Mouse (Mus musculus) embryonic facial prominence, embryonic 12.5 days (tissue): ENCODE data around the gene Cdhr5. TPM values are rescaled to one million over a fixed set of nuclear protein-coding genes. Genes with fewer than 3 reads are reported as not detected.
A peak's percentile ranks its signal among the peaks of the same experiment; 100 is the strongest.
"Not testable (repeated sequence)": the region's sequence is repeated elsewhere in the genome, so short reads cannot be mapped to it uniquely, and the experiment has no call there.

Experiments used
- ATAC-seq: fragments of 200-750 bp; cut with Nextera tagmentation; 2 replicates; pipeline ENCODE4 v1.8.0; 2017; ENCODE audit not compliant: insufficient number of reproducible peaks, insufficient read depth, low FRiP score, low TSS enrichment
- H3K27ac ChIP-seq: fragments of 300-500 bp; sonication (generic); 2 replicates; pipeline ENCODE4 v1.5.1; 2016; ENCODE audit warnings: mild to moderate bottlenecking
- H3K27me3 ChIP-seq: fragments of 300-500 bp; sonication (generic); 2 replicates; pipeline ENCODE4 v1.6.1; 2016; ENCODE audit warnings: mild to moderate bottlenecking, moderate library complexity
- H3K36me3 ChIP-seq: fragments of 300-500 bp; sonication (generic); 2 replicates; pipeline ENCODE4 v1.6.1; 2016; ENCODE audit warnings: mild to moderate bottlenecking
- H3K4me1 ChIP-seq: fragments of 300-500 bp; sonication (generic); 2 replicates; pipeline ENCODE4 v1.6.1; 2016
- H3K4me2 ChIP-seq: fragments of 300-500 bp; sonication (generic); replicated peaks from 2 replicates; pipeline ENCODE4 v1.6.1; 2016; ENCODE audit warnings: mild to moderate bottlenecking, moderate library complexity
- H3K4me3 ChIP-seq: fragments of 300-500 bp; sonication (generic); 2 replicates; pipeline ENCODE4 v1.5.1; 2016; ENCODE audit warnings: mild to moderate bottlenecking
- H3K9ac ChIP-seq: fragments of 300-500 bp; sonication (generic); 2 replicates; pipeline ENCODE4 v1.6.1; 2016; ENCODE audit warnings: mild to moderate bottlenecking, moderate library complexity
- H3K9me3 ChIP-seq: fragments of 300-500 bp; sonication (generic); 2 replicates; pipeline ENCODE4 v1.6.1; 2016; ENCODE audit warnings: mild to moderate bottlenecking, moderate library complexity
- WGBS: fragments of 180-500 bp; shearing (Covaris S2); methylation state at CpG from one replicate; pipeline ENCODE4 v1.1.7; 2016; 5-methylcytosine and 5-hydroxymethylcytosine counted together
- polyA plus RNA-seq: library from polyadenylated mRNA; unstranded; fragments of >200 nt; fragmentation: Nextera tagmentation; extraction: Ambion mirVana; gene quantifications from 2 replicates; pipeline ENCODE4 v1.2.1, GENCODE M21; 2016

Cdhr5 gene
- polyA plus RNA-seq, 1 experiment from 2014 or later = not detected

DNA sequence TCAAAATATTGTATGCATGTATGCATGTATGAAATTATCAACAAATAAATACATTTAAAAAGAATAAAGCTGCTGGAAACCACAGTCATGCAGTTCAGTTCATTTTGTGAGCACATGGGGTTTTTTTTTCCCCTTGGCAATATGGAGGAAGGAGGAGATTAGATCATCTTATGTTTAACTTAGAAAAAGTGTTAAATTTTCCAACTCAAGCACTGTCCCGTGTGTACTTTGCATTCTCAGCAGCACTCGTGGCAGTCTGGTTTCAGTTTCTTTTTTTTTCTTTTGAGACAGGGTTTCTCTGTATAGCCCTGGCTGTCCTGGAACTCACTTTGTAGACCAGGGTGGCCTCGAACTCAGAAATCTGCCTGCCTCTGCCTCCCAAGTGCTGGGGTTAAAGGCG is 26.1 kb downstream of the Cdhr5 start:
- not testable (repeated sequence) for H3K4me1 ChIP-seq
- H3K36me3 ChIP-seq = peaks cover 88% of the 10 kb centered on the region
- WGBS = 91% methylated on average over 4 of the region's 4 CpGs

DNA sequence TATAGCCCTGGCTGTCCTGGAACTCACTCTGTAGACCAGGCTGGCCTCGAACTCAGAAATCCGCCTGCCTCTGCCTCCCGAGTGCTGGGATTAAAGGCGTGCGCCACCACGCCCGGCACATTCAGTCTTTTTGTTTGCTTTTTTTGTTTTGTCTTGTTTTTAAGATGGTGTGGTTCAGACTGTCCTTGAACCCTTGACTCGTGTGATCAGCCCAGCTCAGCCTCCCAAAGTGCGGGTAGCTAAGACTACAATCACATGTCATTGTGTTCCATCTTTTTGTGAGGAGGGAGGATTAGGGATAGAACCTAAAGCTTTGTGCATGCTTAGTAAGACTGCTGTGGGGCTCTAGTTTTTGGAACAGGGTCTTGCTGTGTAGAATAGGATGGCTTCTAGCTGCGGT is 45.0 kb downstream of the Cdhr5 start:
- ATAC-seq = no peak
- peaks cover 12% of the 10 kb centered on the region for H3K4me1 ChIP-seq
- no peaks in the 10 kb centered on the region for H3K27me3 ChIP-seq
- no peaks in the 10 kb centered on the region for H3K9me3 ChIP-seq
- H3K4me2 ChIP-seq = no peak overlapping the region
- H3K27ac ChIP-seq = no peak overlapping the region
- WGBS = 92% methylated on average over 10 of the region's 10 CpGs
- no peak overlapping the region for H3K4me3 ChIP-seq
- H3K36me3 ChIP-seq = peaks cover 53% of the 10 kb centered on the region
- no peak overlapping the region for H3K9ac ChIP-seq

More for the DNA sequence above, 26.1 kb downstream of the Cdhr5 start:
- not testable (repeated sequence) for ATAC-seq, H3K4me2 ChIP-seq, H3K27me3 ChIP-seq, H3K4me3 ChIP-seq, H3K9me3 ChIP-seq, H3K9ac ChIP-seq, H3K27ac ChIP-seq

DNA sequence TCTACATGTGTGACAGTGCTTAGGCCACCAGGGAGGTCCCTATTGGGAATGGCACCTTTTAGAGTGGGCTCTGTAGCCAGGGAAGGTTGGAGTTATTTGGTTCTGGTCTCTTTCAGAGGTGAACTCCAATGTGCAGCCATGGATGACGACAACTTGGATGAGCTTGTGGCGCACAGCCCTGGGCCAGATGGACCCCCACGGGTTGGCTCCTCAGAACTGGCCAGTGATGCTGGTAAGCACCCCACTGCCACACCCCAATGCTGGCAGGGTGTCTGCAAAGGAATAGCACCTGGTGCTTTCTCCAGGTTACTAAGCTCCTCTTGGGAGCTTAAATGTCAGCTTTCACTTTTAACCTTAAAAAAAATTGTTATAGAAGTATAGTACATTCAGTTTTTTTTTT is 45.5 kb downstream of the Cdhr5 start:
- 91% methylated on average over 3 of the region's 3 CpGs for WGBS

DNA sequence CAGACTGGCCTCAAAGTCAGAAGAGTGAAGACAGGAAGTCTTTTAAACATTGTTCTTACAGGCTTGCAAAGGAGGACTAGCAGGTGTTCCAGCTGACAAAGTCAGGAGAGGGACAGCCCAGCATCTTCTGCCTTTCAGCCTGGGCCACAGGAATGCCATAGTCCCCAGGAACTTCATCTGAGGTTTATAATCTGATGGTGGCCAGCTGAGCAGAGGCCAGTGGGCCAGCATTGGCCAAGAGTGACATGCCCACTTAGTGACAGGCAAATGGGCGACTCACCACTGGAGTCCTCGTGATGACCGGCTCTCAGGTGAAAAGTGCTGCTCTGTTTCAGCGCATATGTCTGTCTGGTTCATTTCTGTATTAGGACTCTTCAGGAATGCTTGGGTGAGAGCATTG is 46.0 kb downstream of the Cdhr5 start:
- Histone ChIP-seq H3K9me3 (no peaks in the 10 kb centered on the region), H3K27me3 (no peaks in the 10 kb centered on the region), H3K9ac (no peak overlapping the region), H3K4me2 (0 out of 2 replicates have a peak overlapping the region, but pooled peaks have one; percentile 96), H3K27ac (no peak overlapping the region), H3K36me3 (peaks cover 48% of the 10 kb centered on the region), H3K4me1 (peaks cover 12% of the 10 kb centered on the region), H3K4me3 (no peak overlapping the region)
- ATAC-seq = no peak
- 90% methylated on average over 4 of the region's 4 CpGs for WGBS

More for the DNA sequence above, 45.5 kb downstream of the Cdhr5 start:
- Histone ChIP-seq H3K4me1 (peaks cover 12% of the 10 kb centered on the region), H3K27ac (no peak overlapping the region), H3K9me3 (no peaks in the 10 kb centered on the region), H3K27me3 (no peaks in the 10 kb centered on the region), H3K4me3 (no peak overlapping the region), H3K36me3 (peaks cover 52% of the 10 kb centered on the region), H3K9ac (no peak overlapping the region), H3K4me2 (no peak overlapping the region)
- ATAC-seq = no peak

DNA sequence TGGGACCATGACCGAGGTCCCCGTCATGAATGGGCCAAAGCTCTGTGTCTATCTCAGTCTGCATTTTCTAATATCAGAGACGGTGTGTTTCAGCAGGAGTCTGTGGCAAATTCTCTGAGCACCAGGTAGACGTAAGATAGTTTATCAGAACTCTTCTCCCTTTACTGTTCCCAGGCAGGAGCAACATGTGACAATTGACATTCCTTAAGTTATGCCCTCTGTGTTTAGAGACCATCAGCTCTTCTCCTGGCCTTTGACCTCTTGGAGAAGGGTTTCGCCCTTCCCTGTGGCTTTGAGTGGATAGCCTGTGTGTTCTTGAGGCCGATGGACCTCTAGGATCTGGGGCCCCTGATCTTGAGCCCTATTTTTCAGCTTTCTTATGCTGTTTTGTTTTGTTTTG is 46.9 kb downstream of the Cdhr5 start:
- Histone ChIP-seq H3K27me3 (no peaks in the 10 kb centered on the region), H3K9ac (peak overlapping the region; percentile 99), H3K9me3 (no peaks in the 10 kb centered on the region), H3K4me1 (peaks cover 12% of the 10 kb centered on the region), H3K36me3 (peaks cover 40% of the 10 kb centered on the region), H3K4me2 (peak overlapping the region; percentile 96), H3K27ac (no peak overlapping the region), H3K4me3 (peak overlapping the region; percentile 99)
- WGBS = 62% methylated on average over 6 of the region's 6 CpGs
- ATAC-seq = no peak

DNA sequence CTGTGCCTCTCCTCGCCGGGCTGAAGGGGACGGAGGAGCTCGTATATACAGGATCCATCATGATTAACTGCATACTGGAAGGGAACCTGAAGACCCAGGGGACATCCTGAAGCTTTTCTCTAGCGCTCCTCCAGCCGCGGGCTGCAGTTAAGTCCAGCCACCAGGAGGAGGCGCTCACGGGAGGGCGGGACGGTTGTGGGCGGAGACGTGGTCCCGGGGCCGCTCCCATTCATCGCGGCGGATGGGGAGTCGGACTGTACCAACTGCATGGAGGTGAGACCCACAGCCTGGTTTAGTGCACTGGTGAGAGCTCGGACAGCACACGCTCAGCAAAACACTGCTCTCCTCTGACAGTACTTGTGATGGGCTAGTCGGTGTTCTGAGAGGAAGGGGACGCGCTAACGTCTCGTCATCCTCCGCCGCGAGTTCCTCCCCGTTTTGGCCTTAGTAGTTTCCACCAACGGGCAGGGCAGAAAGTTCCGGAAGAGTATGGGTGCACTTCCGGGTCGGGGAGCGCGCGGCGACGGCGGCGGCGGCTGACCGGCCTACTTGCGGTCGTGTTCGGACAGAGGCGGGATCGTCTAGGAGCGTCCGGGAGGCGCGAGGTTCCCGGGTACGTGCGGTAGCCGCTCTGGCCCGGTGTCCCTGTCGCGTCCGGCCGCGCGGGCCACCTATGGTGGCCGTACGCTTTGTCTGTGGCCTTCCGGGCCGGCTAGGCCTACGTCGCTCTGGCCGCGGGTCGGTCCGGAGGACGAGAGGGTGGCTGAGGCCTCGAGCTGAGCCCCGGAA is 48.1 kb downstream of the Cdhr5 start, which contains the start of gene Phrf1:
Gene Phrf1 (plus strand): TSS at position 506 of the 789 bp plus-strand sequence.
- Histone ChIP-seq H3K36me3 (peaks cover 28% of the 10 kb centered on the region), H3K27ac (peak within 1 kb of the TSS; percentile 88), H3K4me1 (peaks cover 12% of the 10 kb centered on the region), H3K4me3 (peak within 1 kb of the TSS; percentile 99), H3K9me3 (no peaks in the 10 kb centered on the region), H3K27me3 (no peaks in the 10 kb centered on the region), H3K4me2 (peak within 1 kb of the TSS; percentile 96), H3K9ac (peak within 1 kb of the TSS; percentile 99)
- peak; percentile 85 for ATAC-seq
- WGBS = under 1% methylated on average over 76 of the region's 76 CpGs

DNA sequence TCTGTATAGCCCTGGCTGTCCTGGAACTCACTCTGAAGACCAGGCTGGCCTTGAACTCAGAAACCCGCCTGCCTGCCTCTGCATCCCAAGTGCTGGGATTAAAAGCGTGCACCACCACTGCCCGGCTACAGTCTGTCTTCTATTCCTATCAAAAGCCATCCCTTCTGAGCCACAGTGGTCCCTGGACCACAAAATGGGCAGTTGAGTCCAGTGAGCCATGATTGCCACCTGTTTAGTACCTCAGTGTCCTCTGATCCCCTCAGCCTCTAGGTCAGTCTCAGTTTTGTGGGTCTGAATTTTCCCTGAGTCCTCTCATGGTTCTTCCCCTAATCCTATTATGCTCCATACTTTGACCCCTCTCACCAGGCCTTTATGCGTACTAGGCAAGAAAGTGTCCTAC is 48.8 kb downstream of the Cdhr5 start:
- no peak overlapping the region for H3K27ac ChIP-seq
- H3K4me2 ChIP-seq = peak overlapping the region; percentile 96
- no peaks in the 10 kb centered on the region for H3K9me3 ChIP-seq
- WGBS = 75% methylated on average over 4 of the region's 4 CpGs
- peak overlapping the region; percentile 99; the same call in 1 of the 2 replicates for H3K4me3 ChIP-seq
- H3K4me1 ChIP-seq = peaks cover 13% of the 10 kb centered on the region
- peaks cover 21% of the 10 kb centered on the region for H3K36me3 ChIP-seq
- ATAC-seq = no peak
- H3K27me3 ChIP-seq = no peaks in the 10 kb centered on the region
- H3K9ac ChIP-seq = 0 out of 2 replicates have a peak overlapping the region, but pooled peaks have one; percentile 99

DNA sequence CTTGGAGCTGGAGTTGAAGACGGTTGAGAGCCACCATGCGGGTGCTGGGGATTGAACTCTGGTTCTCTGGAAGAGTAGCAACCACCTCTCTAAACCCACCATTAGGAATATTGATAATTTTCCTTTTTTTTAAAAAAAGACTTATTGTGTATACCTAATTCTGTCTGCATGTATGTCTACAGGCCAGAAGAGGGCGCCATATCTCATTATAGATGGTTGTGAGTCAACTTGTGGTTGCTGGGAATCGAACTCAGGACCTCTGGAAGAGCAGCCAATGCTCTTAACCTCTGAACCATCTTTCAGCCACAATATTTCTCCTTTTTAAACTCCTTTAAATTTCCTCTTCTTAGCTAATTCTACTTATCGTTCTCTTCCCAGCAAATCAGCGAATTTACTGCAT is 50.1 kb downstream of the Cdhr5 start:
- no peak overlapping the region for H3K9ac ChIP-seq
- H3K9me3 ChIP-seq = no peaks in the 10 kb centered on the region
- H3K4me1 ChIP-seq = peaks cover 21% of the 10 kb centered on the region
- H3K4me3 ChIP-seq = no peak overlapping the region
- no peaks in the 10 kb centered on the region for H3K27me3 ChIP-seq
- H3K4me2 ChIP-seq = no peak overlapping the region
- WGBS = 79% methylated on average over 6 of the region's 6 CpGs
- no peak for ATAC-seq
- H3K36me3 ChIP-seq = peaks cover 9% of the 10 kb centered on the region
- H3K27ac ChIP-seq = no peak overlapping the region

DNA sequence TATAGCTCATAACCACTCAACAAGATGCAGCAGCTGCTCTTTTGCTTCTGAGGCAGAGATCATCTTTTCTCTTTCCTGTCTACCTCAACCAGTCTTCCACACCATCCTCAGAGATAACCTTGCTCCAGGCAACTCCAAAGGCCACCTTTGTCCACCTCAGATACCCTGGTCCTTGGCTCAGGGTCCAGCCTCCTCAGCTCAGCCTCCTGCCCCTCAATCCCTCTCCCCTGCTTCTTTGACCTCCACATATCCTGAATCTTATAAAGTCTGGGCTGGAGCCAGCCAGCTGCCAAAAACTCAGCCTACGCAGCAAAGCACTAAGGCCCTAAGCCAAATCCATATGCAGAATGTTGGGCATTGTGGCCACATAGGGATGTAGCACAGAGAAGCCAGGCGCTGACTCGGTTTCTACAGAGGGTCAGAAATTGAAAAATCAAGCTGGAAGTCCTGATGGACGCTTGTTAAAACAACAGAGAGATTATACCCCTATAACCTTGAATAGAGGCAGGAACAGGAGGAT is 53.8 kb downstream of the Cdhr5 start:
- no peak for ATAC-seq
- Histone ChIP-seq H3K36me3 (peaks cover 7% of the 10 kb centered on the region), H3K9ac (no peak overlapping the region), H3K27ac (peak overlapping the region; percentile 90), H3K4me2 (no peak overlapping the region), H3K4me1 (peaks cover 21% of the 10 kb centered on the region), H3K27me3 (no peaks in the 10 kb centered on the region), H3K9me3 (no peaks in the 10 kb centered on the region), H3K4me3 (no peak overlapping the region)
- WGBS = 90% methylated on average over 4 of the region's 4 CpGs

DNA sequence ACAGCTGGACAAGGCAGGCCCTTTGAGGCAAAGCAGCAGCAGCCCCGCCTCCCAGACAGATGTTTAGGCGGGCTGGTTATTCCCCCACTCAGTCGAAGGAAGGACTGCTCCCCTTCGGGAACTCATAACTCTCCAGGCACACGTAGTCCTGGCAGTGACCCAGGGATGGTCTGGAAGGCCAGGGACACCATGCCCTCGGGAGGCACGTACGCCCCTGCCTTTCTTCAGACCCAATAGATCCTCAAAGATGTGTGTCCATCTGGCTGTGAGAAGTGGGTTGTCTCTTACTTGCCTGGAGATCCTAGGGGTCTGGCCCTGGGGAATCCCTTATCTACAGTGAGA is 54.5 kb downstream of the Cdhr5 start:
- Histone ChIP-seq H3K27me3 (no peaks in the 10 kb centered on the region), H3K4me3 (peak overlapping the region; percentile 52), H3K36me3 (peaks cover 14% of the 10 kb centered on the region), H3K27ac (peak overlapping the region; percentile 90), H3K9me3 (no peaks in the 10 kb centered on the region), H3K4me1 (peaks cover 23% of the 10 kb centered on the region), H3K4me2 (peak overlapping the region; percentile 95), H3K9ac (peak overlapping the region; percentile 28)
- 0 out of 2 replicates have a peak, but pooled peaks have one; percentile 0 for ATAC-seq
- WGBS = 15% methylated on average over 8 of the region's 8 CpGs

DNA sequence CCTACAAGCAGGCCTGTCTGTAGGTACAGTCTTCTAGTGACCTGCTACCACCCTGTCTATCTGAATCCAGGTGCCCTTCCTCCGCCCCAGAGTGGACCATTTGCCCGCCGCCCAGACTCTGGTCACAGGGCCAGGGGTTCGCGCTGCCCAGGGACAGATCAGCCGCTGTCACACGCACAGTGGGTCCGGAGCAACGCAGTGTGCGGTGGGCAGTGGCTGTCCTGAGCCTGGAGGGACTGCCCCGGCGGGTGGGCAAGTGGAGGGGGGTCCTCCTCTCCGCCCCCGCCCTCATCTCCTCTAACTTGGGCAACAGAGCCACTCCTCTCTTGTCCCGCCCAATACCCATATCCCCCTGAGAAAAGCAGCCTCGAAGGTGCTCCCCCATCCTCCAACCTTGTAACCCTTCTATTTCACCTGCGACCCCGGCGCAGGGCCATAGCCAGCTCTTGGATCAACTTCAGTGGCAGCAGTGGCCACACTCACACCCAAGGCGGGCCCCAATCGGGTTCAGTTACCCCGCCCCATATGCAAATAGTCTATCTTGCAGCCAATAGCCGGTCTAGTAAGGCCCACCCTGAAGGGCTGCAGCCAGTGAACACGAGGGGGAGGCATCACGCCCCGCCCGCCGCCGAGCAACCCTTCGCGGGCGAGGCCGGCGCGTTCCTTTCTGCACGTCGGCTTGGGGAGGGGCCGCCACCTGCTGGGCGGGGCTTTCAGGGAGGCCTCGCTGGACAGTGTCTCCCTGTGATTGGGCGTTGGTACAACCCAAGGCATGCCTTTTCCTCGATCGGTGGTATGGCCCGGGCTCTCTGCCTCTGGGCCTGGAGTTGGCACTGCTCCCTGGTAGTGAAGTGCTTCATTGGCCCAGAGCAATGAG is 55.1 kb downstream of the Cdhr5 start:
- peak overlapping the region; percentile 95 for H3K4me2 ChIP-seq
- H3K9ac ChIP-seq = peak overlapping the region; percentile 70
- H3K27me3 ChIP-seq = no peaks in the 10 kb centered on the region
- peak; percentile 95 for ATAC-seq
- H3K4me3 ChIP-seq = peak overlapping the region; percentile 52
- peaks cover 29% of the 10 kb centered on the region for H3K4me1 ChIP-seq
- peaks cover 15% of the 10 kb centered on the region for H3K36me3 ChIP-seq
- H3K9me3 ChIP-seq = no peaks in the 10 kb centered on the region
- H3K27ac ChIP-seq = peak overlapping the region; percentile 90
- WGBS = 3% methylated on average over 44 of the region's 44 CpGs
